Mouse (Mus musculus): Measurements from ENCODE around the gene Itch. TPM values are rescaled to one million over a fixed set of nuclear protein-coding genes. Genes with fewer than 3 reads are reported as not detected.

Itch gene
- polyA plus RNA-seq (2014; fragmentation: Nextera tagmentation; extraction: Ambion mirVana): 30.4 and 40.4 TPM in 2 replicates

DNA sequence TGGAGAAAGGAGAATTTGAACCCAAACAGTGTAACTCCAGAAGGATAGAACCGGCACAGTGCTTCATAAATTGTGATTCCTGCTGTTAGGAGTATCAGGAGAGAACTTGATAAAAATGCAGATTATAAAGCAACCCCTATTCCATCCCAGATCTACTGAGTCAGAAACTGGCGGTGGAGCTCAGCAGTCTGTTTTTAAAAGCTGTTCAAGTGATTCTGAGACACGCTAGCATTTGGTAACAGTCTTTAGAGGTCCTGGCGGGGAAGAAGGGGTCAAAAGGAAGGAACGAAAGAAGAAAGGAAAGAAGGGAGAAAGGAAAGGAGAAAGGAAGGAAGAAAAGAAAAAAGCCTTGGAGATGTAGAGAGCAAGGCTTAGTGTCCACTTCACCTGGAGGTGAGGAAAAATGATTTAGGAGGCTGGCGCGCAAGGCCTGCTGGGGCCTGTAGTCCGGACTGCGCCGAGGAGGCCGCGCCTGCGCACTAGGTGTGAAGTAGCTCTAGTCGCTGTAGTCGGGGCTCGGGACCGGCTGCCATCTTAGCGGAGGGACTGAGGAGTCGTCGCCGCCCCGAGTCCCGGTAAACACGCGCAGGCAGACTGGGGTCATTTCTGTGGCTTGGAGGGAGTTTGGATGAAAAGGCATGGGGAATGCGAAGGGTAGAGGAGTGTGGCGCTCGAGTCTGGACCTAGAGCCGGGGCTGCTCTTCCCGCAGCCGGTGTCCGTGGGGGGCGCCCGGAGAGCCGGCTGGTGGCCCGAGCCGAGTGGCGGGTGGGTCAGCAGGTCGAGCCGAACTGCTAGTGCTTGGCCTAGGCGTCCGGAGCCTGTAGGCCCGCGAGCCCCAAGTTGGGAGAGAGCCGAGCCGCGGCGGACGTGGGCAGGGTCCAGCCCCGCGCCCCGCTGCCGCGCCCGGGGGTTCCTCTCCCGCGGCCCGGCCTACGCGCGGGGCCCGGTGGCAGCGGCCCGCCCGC lies at the start of gene Itch:
Itch (plus strand) TSS at position 499 of the 966 bp plus-strand sequence.
- peak; percentile 99 for ATAC-seq
- Histone ChIP-seq H3K4me2 (ENCODE audit: low read length) (peak within 1 kb of the TSS; percentile 59), H3K4me1 (ENCODE audit: control insufficient read depth, insufficient read depth, low read length) (peaks cover 20% of the 10 kb centered on the region), H3K4me3 (ENCODE audit: low read depth, low read length) (peak within 1 kb of the TSS; percentile 93), H3K9ac (ENCODE audit: low read length) (peak within 1 kb of the TSS; percentile 92), H3K27ac (ENCODE audit: low read depth, low read length) (peak within 1 kb of the TSS; percentile 85), H3K36me3 (ENCODE audit: control insufficient read depth, insufficient read depth, low read length) (peaks cover 6% of the 10 kb centered on the region), H3K27me3 (replicated peaks; ENCODE audit: control insufficient read depth, insufficient read depth, low read length) (no peaks in the 10 kb centered on the region), H3K9me3 (replicated peaks; ENCODE audit: control insufficient read depth, low read length) (no peaks in the 10 kb centered on the region)
- 3% methylated on average over 47 of the region's 65 CpGs for WGBS
- peak; percentile 98 for DNase-seq (ENCODE audit: low spot score)

DNA sequence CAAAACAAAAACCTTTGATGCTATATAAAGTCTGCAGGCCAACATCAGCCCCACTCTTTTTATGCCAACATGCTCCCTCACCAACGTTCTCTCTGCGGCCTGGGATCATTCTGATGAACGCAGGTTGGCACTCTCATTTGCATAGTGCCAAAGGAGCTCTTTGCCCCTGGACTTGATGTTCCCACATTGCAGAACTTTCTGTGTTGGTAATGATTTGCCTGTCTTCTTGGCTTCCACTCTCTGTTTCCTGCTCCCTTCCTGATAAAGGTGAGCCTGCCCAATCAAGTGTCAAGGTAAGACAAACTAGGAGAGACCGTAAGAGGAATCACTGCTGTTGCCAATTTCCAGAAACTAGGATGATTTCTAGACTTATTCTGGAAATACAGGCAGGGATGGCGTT lies 48.8 kb upstream of the Itch start:
- 87% methylated on average over 5 of the region's 5 CpGs for WGBS
- Histone ChIP-seq H3K9ac (ENCODE audit: low read length) (no peak overlapping the region), H3K27me3 (replicated peaks; ENCODE audit: control insufficient read depth, insufficient read depth, low read length) (no peaks in the 10 kb centered on the region), H3K4me3 (ENCODE audit: low read depth, low read length) (no peak overlapping the region), H3K9me3 (replicated peaks; ENCODE audit: control insufficient read depth, low read length) (no peaks in the 10 kb centered on the region), H3K4me1 (ENCODE audit: control insufficient read depth, insufficient read depth, low read length) (no peaks in the 10 kb centered on the region), H3K27ac (ENCODE audit: low read depth, low read length) (no peak overlapping the region), H3K36me3 (ENCODE audit: control insufficient read depth, insufficient read depth, low read length) (no peaks in the 10 kb centered on the region), H3K4me2 (ENCODE audit: low read length) (no peak overlapping the region)
- ATAC-seq (no peak), DNase-seq (ENCODE audit: low spot score) (no peak)

DNA sequence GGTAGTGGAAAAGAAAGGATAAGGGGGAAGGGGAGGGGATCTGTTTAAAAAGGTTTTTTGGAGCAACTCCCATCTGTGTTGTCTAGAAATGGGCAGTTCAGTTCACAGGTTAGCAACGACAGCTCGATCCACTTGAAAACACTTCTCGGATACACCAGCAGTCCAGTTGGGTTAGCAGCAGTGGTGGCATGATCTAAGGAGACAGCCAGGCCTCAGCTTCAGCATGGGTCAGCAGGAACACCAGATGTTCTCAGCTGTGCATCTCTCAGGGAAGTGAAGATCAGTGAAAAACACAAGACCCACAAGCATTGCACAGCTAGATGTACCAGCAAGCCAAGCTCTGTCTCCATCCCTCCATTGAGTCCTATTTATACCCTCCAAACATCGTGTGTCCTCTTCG lies 47.0 kb upstream of the Itch start:
- no peak overlapping the region for H3K4me3 ChIP-seq (ENCODE audit: low read depth, low read length)
- no peaks in the 10 kb centered on the region for H3K27me3 ChIP-seq (replicated peaks; ENCODE audit: control insufficient read depth, insufficient read depth, low read length)
- no peaks in the 10 kb centered on the region for H3K36me3 ChIP-seq (ENCODE audit: control insufficient read depth, insufficient read depth, low read length)
- H3K4me1 ChIP-seq (ENCODE audit: control insufficient read depth, insufficient read depth, low read length): no peaks in the 10 kb centered on the region
- DNase-seq (ENCODE audit: low spot score): no peak
- no peak overlapping the region for H3K27ac ChIP-seq (ENCODE audit: low read depth, low read length)
- H3K9me3 ChIP-seq (replicated peaks; ENCODE audit: control insufficient read depth, low read length): no peaks in the 10 kb centered on the region
- 92% methylated on average over 5 of the region's 5 CpGs for WGBS
- ATAC-seq: no peak
- H3K9ac ChIP-seq (ENCODE audit: low read length): no peak overlapping the region
- no peak overlapping the region for H3K4me2 ChIP-seq (ENCODE audit: low read length)

DNA sequence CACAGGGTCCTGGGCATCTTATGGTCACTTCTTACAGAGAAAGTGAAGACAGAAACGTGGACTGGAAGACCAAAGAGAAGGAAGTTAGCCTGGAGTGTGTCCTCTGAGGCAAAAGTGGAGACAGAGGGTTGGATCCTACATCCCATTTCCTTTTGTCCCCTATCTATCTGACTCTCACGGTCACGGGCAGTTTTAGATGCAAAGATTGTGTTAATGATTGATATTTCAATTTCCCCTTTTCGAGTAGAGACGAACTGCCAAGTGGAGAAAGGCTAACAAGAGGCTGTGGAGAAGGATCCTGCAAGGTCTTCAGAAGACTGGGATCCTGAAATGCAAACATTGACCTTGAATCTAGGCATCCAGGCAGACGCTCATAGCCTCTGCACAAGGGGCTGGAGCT lies 45.0 kb upstream of the Itch start:
- Histone ChIP-seq H3K27ac (ENCODE audit: low read depth, low read length) (no peak overlapping the region), H3K27me3 (replicated peaks; ENCODE audit: control insufficient read depth, insufficient read depth, low read length) (no peaks in the 10 kb centered on the region), H3K36me3 (ENCODE audit: control insufficient read depth, insufficient read depth, low read length) (no peaks in the 10 kb centered on the region), H3K4me2 (ENCODE audit: low read length) (no peak overlapping the region), H3K9me3 (replicated peaks; ENCODE audit: control insufficient read depth, low read length) (no peaks in the 10 kb centered on the region), H3K4me3 (ENCODE audit: low read depth, low read length) (no peak overlapping the region), H3K4me1 (ENCODE audit: control insufficient read depth, insufficient read depth, low read length) (no peaks in the 10 kb centered on the region), H3K9ac (ENCODE audit: low read length) (no peak overlapping the region)
- WGBS: 85% methylated on average over 6 of the region's 6 CpGs
- DNase-seq (ENCODE audit: low spot score) (no peak), ATAC-seq (no peak)

DNA sequence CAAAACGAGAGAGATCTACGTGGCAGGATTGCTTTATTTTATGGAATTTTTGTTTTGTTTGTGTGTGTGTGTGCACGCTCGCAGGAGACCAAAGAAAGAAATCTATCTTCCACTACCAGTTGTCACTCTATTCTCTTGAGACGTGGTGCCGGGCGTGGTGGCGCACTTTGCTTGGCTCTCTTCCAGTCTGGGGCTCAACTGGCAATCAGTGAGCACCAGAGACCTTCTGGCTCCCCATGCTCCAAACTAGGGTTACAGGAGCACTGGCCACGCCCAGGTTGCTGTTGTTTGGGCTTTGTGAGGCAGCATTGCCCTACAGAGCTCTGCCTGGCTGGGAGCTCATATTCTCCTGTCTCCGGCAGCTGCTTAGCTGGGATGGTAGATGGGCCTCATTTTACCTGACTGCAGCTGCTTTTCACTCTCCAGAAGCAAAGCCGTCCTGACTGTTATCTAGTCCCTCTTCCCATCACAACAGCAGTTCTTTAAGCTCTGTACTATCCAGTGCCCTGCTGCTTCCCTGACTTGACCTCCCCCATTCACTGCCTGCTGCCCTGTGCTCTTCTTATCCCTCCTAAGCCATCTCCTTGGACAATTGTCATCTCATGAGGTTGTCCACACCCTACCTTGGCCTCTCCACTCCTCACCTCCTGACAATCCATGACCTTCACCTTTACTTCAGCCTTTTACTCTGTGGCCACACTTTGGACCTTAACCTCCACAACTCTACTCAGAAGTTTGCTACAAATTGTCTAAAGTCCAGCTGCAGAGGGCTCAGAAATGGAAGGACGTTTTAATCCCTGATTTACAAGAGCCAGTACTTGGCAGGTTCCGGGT lies 42.2 kb upstream of the Itch start:
- Histone ChIP-seq H3K4me1 (ENCODE audit: control insufficient read depth, insufficient read depth, low read length) (no peaks in the 10 kb centered on the region), H3K4me3 (ENCODE audit: low read depth, low read length) (no peak overlapping the region), H3K9me3 (replicated peaks; ENCODE audit: control insufficient read depth, low read length) (no peaks in the 10 kb centered on the region), H3K36me3 (ENCODE audit: control insufficient read depth, insufficient read depth, low read length) (no peaks in the 10 kb centered on the region), H3K4me2 (ENCODE audit: low read length) (no peak overlapping the region), H3K27ac (ENCODE audit: low read depth, low read length) (no peak overlapping the region), H3K9ac (ENCODE audit: low read length) (no peak overlapping the region), H3K27me3 (replicated peaks; ENCODE audit: control insufficient read depth, insufficient read depth, low read length) (no peaks in the 10 kb centered on the region)
- DNase-seq (ENCODE audit: low spot score) (peak; percentile 11), ATAC-seq (no peak)
- WGBS: 57% methylated on average over 13 of the region's 13 CpGs

DNA sequence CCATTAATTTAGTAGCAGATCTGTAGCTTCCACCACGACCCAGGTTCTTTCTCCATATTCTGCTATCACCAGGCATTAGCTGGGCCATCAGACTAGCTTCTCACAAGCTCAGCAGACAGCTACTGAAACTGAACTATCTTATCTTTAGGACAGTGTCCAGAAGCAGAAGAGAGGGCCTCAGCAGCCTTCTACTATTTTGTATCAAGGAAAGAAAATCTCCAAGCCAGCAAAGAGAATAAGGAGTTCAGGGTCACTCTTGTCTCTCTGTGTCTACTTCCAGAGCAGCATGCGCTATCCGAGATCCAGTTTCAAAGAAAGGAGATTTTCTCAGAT lies 41.6 kb upstream of the Itch start:
- Histone ChIP-seq H3K27ac (ENCODE audit: low read depth, low read length) (no peak overlapping the region), H3K4me1 (ENCODE audit: control insufficient read depth, insufficient read depth, low read length) (no peaks in the 10 kb centered on the region), H3K36me3 (ENCODE audit: control insufficient read depth, insufficient read depth, low read length) (no peaks in the 10 kb centered on the region), H3K4me2 (ENCODE audit: low read length) (no peak overlapping the region), H3K27me3 (replicated peaks; ENCODE audit: control insufficient read depth, insufficient read depth, low read length) (no peaks in the 10 kb centered on the region), H3K9me3 (replicated peaks; ENCODE audit: control insufficient read depth, low read length) (no peaks in the 10 kb centered on the region), H3K4me3 (ENCODE audit: low read depth, low read length) (no peak overlapping the region), H3K9ac (ENCODE audit: low read length) (no peak overlapping the region)
- WGBS: 90% methylated on average over 3 of the region's 3 CpGs
- ATAC-seq (no peak), DNase-seq (ENCODE audit: low spot score) (no peak)

DNA sequence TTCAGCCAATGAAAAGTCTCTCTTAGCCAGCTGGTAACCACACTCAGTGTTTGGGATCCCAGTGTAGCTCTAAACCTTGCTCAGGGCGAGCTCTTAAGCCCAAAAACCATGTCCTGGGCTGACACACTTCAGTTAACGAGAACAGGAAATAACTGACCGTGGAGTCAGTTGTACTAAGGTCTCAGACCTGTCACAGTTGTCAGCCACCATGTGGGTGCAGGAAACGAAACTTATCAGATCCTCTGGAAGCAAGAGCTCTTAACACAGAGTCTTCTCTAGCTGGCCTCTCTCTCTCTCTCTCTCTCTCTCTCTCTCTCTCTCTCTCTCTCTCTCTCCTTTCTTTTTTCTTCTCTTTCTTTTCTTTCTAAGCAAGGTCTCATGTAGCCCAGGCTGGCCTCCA lies 39.9 kb upstream of the Itch start:
- H3K27ac ChIP-seq (ENCODE audit: low read depth, low read length): no peak overlapping the region
- no peaks in the 10 kb centered on the region for H3K27me3 ChIP-seq (replicated peaks; ENCODE audit: control insufficient read depth, insufficient read depth, low read length)
- H3K9me3 ChIP-seq (replicated peaks; ENCODE audit: control insufficient read depth, low read length): no peaks in the 10 kb centered on the region
- no peak overlapping the region for H3K4me3 ChIP-seq (ENCODE audit: low read depth, low read length)
- WGBS: 60% methylated on average over 4 of the region's 4 CpGs
- no peak overlapping the region for H3K9ac ChIP-seq (ENCODE audit: low read length)
- no peaks in the 10 kb centered on the region for H3K4me1 ChIP-seq (ENCODE audit: control insufficient read depth, insufficient read depth, low read length)
- H3K36me3 ChIP-seq (ENCODE audit: control insufficient read depth, insufficient read depth, low read length): no peaks in the 10 kb centered on the region
- no peak overlapping the region for H3K4me2 ChIP-seq (ENCODE audit: low read length)
- ATAC-seq (no peak), DNase-seq (ENCODE audit: low spot score) (no peak)

DNA sequence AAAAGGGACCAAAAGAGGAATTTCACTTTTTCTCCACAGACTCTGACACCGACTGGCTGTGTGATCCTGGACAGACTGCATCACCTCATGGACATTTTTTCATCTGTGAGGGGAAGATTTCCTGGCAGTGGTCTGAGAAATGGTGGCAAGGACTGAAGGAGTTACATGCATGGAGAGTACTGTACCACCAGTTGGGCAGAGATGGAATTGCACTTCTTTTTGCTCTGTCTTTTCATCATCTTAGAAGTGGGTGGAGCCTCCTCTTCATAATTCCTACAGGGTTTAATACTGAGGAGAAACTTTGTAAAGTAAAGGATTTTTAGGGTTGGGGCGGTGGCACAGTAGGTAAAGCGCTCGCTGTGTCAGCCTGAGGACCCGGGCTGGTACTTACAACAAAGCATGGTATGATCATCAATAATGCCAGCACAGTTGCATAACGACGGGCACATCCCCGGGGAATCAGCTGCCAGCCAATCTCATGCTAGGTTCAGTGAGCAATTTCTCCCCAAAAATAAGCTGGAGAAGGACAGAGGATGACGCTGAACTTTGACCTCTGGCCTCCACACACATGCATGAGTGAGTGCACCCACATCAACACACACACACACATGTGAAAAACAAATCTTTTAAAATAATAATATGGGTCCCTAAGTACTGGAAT lies 34.5 kb upstream of the Itch start:
- H3K9me3 ChIP-seq (replicated peaks; ENCODE audit: control insufficient read depth, low read length): no peaks in the 10 kb centered on the region
- H3K36me3 ChIP-seq (ENCODE audit: control insufficient read depth, insufficient read depth, low read length): no peaks in the 10 kb centered on the region
- H3K4me3 ChIP-seq (ENCODE audit: low read depth, low read length): no peak overlapping the region
- H3K4me1 ChIP-seq (ENCODE audit: control insufficient read depth, insufficient read depth, low read length): no peaks in the 10 kb centered on the region
- H3K4me2 ChIP-seq (ENCODE audit: low read length): no peak overlapping the region
- no peak overlapping the region for H3K27ac ChIP-seq (ENCODE audit: low read depth, low read length)
- no peak overlapping the region for H3K9ac ChIP-seq (ENCODE audit: low read length)
- no peak for DNase-seq (ENCODE audit: low spot score)
- no peak for ATAC-seq
- 85% methylated on average over 9 of the region's 9 CpGs for WGBS
- no peaks in the 10 kb centered on the region for H3K27me3 ChIP-seq (replicated peaks; ENCODE audit: control insufficient read depth, insufficient read depth, low read length)

Data from forebrain, embryonic 14.5 days (tissue).